Mouse (Mus musculus) heart, postnatal 0 days (tissue): ENCODE results near the gene Tmem238.

Source experiments
- CTCF ChIP-seq: IDR thresholded peaks from 2 replicates; pipeline ENCODE4 v1.5.1; 2016; ENCODE audit warnings: antibody characterized with exemption, control low read depth, low read depth
- EP300 ChIP-seq: IDR thresholded peaks from 2 replicates; pipeline ENCODE4 v1.6.1; 2016; ENCODE audit warnings: antibody characterized with exemption, low read depth

DNA sequence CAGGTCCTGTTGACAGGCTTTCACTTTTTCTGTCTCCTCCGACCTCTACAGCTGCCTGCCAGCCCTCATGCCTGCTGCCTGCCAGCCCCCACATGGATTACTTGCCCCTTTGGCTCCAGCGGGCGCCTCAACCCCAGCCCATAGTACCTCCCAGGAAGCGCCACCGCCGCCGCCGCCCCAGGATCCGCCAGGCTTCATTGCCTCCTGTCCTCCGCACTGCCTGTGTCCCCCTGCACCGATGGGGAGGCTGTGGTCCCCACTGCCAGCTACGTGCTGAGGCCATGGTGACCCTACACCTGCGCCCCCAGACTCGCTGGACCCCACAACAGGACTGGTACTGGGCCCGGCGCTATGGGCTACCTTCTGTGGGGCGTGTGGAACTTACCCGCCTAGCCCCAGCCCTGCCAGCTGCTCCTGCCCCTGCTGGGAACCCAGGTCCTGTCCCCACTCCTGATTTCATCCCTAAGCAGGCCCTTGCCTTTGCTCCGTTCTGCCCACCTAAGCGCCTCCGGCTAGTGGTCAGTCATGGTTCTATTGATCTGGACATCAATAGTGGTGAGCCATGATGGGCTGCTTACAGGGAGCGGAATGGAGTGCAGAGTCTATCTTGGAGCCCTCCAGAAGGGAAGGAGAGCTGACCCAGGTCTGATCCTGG, 43.0 kb downstream of the Tmem238 start:
- no peak for TF ChIP-seq CTCF
- no peak for TF ChIP-seq EP300
